Mouse (Mus musculus) large intestine, adult 2 months (tissue): ENCODE measurements around the gene Dctd. TPM values are rescaled to one million over a fixed set of nuclear protein-coding genes. Genes with fewer than 3 reads are reported as not detected.
"Not testable (repeated sequence)": the region's sequence is repeated elsewhere in the genome, so short reads cannot be mapped to it uniquely, and the experiment has no call there.

Experiments used
- DNase-seq: peaks from one replicate; pipeline ENCODE4 v3.0.0-alpha.2; 2012; ENCODE audit warnings: low read depth, low spot score
- WGBS: fragments of 180-500 bp; shearing (Covaris S2); methylation state at CpG from one replicate; pipeline ENCODE4 v1.1.7; 2018; 5-methylcytosine and 5-hydroxymethylcytosine counted together
- polyA plus RNA-seq: library from polyadenylated mRNA; depleted of rRNA; stranded (reverse); fragments of >200 nt; gene quantifications from 2 replicates; pipeline ENCODE4 v1.2.3, GENCODE M21; 2012

The Dctd gene
- polyA plus RNA-seq, 1 experiment: 4.1 TPM

DNA sequence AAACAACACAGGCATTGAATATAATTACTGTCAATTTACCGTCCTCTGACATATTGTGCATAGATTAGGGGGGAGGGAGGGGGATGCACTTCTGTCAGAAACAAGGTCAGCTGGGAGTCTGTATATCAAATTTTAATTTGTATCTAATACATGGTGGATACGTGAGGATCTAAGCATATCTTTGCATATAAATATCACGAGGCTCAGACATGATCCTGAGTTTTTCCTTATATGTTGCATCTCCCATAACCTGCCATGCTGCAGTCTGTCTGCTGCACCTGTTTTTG, 38.7 kb downstream of the Dctd start:
- no peak for DNase-seq
- 90% methylated on average over 3 of the region's 3 CpGs for WGBS

DNA sequence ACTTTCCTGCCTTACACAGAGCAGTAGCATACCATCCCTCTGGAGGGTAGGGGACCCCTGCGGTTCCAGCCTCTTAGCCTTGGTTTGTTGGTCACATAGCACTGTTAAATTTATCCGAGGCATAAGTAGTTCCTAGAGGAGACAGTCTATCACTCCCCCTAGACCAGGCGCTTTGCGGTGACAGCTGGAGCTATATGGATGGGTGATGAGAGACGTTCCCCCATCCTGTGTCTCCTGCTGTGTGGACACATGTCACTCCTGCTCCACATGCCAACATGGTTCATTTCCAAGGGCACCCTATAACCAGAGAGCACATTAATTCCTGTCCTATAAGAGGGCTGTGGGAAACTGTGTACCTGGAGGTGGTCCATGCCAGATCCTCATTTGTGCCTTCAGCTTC, 42.1 kb downstream of the Dctd start:
- DNase-seq: no peak
- 96% methylated on average over 5 of the region's 5 CpGs for WGBS

DNA sequence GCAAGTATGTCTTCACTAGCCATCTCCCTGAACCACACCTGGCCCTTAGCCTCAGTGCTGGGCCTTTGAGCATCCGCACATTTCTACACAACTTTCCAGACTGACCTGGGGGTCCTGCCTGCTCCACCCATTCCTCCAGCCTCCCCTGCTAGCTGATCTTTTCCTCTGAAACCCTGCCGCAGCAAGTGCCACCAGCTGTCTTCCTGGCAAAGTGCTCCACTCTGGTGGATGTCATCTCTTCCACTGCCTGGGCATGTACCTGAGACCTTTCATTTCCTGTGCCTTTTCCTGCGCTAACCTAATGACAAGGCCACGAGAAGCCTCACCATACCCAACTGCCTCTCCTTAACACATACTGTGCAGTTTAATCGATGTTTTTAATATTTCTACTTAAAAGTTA, 46.9 kb downstream of the Dctd start:
- 85% methylated on average over 5 of the region's 5 CpGs for whole genome bisulfite sequencing
- DNase-seq: no peak

DNA sequence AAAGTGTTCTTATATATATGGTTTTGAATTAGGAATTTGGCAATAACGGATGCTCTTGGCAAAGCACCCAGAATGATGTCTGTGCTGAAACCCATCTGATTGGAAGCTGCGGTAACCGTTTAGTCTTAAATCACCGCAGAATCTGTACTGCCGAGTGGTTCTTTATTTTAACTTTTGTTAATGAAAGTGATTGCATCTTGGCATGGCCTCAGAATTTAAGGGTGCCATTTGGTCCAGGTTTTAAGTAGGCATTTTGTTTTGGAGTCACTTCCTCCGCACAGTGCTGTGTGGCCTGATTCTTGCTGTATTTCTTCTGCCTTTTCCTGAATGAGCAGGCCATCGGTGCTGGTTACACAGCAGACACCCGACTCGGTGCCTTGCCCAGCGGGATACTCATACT, 47.6 kb downstream of the Dctd start:
- WGBS: 83% methylated on average over 10 of the region's 10 CpGs
- no peak for DNase-seq

DNA sequence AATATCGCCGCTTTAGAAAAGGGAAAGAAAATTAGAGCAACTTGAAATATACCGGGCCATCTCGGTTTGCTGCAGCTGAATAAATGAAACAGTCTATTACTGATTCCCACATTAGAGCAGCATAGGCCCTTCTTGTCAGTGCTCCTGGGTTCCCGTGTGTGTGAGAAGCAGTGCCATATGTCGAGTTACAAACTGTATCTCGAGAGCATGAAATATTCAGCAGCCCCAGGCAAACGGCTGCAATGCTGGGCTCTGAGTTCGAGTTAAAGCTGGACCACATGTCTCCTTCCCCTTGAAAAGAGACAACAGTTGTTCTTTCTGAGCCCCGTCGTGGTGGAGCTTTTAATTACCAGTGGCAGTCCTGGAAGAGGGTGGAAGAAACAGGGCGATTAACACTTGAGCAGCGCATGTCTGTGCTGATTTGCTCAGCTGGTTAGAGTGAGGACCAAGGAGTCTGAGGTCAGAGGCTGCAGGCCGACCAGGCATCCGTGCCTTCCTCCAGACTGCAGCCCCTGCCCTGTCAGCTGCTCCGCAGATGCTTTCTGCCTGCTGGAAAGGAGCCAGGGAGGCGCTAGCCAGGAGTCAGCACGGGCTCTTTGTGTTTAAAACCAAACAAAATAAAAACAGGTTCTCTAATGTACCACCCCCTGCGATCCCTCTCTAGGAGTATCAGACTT, 53.3 kb downstream of the Dctd start:
- 48% methylated on average over 19 of the region's 19 CpGs for WGBS

DNA sequence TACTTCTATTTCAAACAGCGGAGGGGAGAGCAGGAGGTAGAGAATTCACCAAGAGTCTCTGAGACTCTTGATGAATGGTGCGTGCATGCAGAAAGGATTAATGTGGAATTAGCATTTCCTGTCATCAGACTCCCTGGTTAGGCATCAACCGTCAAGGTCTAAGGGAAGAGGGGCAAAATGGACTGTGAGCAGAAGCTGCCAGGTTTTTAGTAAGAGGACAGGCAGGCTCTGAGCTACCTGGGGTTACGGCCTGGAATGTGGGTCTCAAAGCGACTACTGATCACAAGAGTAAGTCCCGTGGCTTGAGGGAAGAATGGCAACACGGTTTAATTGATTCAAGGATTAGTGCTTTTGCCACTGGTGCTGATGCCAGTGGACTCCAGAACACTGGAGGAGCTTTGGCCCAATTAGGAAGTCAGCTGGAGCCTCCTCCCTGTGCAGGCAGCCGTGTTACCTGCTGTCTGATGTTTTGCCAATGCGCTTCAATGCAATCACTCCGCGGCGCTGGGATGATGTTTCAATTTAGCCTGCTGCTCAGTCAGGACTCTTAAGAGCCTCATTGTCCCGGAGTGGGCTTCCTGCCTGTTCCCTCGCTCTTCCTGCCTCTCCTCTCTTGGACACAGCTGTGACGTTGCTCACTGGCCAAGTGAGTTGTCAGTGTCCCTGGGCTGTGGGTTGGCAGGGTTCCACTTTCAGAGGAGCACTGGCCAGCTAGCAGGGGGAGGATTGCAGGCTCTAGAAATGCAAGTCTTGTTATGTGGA, 54.6 kb downstream of the Dctd start:
- DNase-seq: no peak
- 50% methylated on average over 15 of the region's 15 CpGs for WGBS

More for the DNA sequence above, 53.3 kb downstream of the Dctd start:
- DNase-seq: no peak

DNA sequence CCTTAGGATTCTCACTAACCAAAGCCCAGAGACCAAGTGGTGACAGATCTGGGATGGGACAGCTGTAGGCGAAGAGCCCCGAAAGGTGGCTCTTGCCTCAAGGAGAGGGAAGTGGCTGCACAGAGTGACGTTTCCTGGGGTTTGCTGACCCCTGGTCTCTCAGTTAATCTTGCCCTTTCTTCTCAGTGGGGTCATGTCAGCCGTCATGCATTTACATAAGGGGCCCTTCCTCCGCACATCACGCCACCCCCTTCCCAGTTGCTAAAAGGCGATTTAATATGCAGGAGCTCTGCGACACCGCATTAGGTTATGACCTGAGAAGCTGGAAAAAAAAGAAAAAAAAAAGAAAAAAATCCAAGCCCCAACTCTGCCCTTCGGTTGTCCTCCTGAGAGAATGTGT, 58.8 kb downstream of the Dctd start:
- DNase-seq: no peak
- 71% methylated on average over 10 of the region's 10 CpGs for WGBS

DNA sequence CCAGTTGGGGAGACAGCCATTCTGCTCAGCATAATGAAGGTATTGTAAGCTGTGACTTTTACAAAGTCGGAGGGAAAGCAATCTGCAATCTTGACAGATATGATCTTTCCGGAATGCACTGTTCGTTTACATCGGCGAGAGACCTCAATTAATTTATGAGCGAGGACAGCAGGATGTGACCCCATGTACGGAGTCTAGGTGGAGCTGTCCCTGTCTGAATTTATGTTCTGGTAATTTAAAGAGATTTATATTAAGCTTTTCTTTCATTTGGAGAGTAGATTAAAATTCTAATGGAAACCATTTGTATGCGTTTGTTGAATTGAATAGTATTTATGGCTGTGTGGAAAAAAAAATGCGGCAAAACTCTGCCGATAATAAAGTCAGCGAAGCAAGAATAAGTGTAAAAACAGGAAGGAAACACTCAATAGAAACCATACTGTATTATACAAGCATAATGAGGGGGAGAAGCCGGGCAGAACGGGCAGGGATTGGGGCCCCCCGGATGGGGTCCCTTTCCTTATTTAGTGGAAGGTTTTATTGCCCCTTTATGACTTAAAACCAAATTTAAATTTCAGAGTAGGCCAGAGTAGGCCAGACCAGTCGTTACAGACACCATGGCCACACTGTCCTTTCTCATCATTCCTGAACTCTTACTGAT, 59.8 kb downstream of the Dctd start:
- no peak for DNase-seq
- WGBS: 33% methylated on average over 15 of the region's 15 CpGs

DNA sequence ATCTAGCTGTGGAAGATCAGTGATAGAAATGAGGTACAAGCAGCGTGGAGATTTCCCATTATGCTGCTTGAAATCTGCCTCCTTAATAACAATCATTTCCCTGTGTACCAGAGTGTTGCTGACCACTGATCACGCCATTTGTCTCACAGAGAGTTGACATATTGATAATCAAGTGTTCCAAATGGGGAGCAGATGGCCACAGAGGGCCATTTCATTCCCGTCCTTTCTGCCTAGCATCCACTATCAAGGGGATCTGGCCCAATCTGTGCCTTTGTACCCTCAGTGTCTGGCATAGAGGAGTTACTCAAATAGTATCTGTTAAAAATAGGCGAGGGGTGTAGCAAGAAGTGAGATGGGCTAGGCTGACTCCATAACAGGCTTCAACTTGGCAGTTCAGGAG, 78.5 kb downstream of the Dctd start:
- no peak for DNase-seq
- 87% methylated on average over 4 of the region's 4 CpGs for WGBS

DNA sequence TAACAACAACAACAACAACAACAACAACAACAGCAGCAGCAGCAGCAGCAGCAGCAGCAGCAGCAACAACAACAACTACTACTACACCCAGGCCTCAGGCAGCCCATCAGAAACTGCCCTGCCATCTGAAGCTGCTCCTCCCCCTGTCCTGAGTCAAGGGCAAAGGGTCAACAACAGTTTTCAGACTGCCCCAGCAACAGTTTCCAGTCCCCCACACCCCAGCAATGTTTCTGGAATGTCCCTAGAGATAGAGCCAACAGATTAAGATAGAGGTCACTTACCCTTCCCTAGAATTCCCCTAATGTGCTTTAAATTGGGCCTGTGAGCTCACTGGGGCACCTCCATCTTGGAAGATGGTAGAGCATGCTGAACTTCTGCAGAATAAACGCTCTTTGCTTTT, 79.0 kb downstream of the Dctd start:
- WGBS: 90% methylated on average over 1 of the region's 1 CpGs
- DNase-seq: no peak

DNA sequence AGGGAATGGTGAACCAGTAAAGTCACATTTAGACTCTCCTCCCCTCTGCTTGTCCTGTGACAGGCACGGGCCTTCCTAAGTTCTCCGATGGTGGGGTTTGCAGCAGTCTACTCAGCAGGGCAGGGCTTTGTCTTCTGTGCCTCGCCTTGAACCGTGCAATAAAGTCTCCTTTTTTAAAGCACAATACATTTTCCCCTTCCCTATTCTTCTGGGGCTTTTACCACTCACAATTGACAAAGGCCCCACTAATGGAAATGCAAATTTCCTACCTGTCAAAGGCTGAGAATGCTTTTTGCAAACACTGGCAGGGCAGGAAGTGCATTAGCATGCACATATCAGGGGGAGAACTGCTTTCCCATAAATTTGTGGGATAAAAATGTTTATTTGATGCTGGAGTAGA, 80.1 kb downstream of the Dctd start:
- no peak for DNase-seq
- 49% methylated on average over 4 of the region's 4 CpGs for WGBS

DNA sequence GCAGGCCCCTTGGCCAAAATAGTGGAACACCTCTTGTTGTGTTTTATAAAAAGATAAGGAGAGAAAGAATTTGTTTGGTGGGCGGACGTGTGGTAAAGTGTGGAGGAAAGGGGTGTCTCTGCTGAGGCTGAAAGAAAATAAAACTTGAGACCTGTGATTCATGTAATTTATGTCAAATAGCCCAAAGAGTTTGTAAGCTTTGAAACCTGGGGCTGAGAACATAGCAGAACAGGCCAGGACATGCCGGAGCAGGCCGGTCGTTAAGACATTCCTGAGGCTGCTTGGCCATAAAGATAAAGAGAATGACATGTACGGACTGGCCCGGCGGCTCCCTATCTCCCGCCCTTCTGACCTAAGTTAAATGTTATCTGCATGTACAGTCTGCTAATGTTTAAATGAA, 81.3 kb downstream of the Dctd start:
- WGBS: 85% methylated on average over 9 of the region's 9 CpGs
- DNase-seq: not testable (repeated sequence)

DNA sequence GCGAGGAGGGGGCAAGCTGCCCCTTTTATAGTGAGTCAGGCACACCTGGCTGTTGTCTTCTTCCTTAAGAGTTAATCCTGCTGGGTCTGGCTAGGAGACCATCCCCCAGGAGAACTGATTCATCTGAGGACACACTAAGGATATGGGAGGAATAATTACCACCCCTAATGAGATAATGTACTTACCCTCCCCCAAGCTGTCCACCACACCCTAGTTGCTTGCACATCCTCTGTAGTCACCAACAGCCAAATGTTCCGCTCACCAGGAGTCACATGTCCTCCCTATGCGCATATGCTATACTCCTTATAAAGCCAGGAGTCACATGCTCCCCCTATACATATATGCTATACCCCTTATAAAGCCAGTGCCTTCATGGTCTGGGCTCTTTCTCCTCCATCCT, 82.1 kb downstream of the Dctd start:
- WGBS: 90% methylated on average over 3 of the region's 3 CpGs
- DNase-seq: no peak

DNA sequence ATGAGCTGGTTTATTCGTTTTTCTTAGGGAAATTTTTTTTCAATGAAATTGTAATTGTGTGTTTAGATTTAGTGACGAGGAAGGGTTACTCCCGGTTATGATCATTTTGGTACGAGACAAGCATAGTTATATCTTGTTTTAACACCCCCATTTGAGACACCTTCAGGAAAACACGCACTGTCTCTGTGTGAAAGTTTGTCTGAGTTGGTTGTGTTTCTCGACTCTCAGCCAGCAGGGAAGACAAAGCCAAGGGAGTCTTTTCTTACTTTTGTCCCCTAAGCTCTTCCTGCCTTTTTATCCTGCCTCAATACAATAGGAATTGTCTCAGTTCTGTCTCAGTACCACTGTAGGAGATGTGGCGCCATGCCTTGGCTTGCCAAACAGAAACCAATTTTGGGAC, 84.9 kb downstream of the Dctd start:
- WGBS: 85% methylated on average over 7 of the region's 7 CpGs
- DNase-seq: no peak

DNA sequence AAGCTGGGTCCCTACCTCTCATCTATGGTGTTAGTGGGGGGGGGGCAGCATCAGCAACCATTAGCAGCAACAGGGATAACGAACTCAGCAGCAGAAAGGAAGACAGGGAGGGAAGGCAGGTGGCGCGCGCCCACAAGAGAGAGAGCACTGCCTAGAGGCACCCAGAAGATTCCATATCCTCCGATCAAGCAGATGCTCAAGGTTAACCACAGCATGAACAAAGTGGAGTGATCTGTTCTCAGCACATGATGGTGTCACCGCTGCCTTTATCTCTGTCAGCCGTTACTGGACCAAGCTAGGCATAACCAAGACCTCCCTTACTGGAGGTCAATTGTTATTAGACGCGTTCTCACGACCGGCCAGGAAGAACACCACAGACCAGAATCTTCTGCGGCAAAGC, 89.7 kb downstream of the Dctd start:
- 96% methylated on average over 12 of the region's 12 CpGs for WGBS
- DNase-seq: no peak

DNA sequence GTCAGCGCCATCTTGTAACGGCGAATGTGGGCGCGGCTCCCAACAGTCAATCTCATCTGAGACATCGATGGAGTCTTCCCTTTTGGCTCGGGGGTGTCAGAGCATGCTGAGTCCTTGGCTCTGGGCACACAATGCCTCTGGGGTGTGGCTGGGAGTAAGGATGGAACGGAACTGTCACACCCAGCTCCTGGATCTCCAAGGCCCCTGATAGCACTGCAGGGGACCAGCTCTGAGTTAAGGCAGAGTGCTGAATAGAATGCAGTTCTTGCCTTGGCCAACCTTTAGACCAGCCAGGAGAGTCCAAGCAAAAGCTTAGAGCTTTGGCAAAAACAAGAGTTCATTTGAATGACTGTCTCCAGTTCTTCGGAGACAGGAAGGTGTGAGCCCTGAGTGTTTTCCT, 97.1 kb downstream of the Dctd start:
- 95% methylated on average over 9 of the region's 9 CpGs for WGBS
- DNase-seq: no peak

DNA sequence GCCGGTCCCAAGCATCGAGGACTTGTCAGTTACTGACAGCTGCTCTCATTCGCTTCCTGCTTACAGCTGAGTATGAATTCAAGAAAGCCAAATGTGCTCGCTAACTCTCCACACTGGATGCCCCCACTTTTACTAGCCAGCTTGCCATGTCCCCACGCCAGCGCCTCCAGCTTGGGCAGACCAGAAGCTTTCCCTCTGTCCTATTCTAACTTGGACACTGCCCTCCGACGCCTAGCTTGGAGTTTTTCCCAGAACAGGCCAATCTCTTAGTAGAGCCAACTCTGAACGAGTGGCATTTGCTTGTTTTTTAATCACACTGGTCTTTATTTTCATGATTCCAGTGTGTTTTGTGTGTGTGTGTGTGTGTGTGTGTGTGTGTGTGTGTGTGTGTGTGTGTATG, 100.3 kb downstream of the Dctd start:
- DNase-seq: no peak
- 90% methylated on average over 9 of the region's 9 CpGs for WGBS

DNA sequence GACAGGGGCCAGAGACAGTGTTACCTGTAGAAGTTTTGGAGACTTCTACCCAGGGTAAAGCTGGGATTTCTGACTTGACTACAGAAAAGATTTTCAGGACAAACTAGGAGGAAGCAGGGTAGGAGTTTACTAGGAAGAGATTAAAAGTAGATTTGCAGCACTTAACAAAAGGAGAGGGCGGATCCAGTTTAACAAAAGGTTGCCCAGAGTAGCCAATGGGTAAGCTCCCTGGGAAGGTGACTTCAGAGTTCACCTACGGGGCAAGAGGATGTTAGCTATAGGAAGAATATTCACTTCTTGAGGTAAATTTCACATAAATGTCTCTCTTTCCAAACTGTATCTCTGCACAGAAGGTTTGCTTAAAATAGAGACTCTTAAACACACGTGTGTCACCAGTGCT, 103.7 kb downstream of the Dctd start:
- DNase-seq: no peak
- WGBS: 75% methylated on average over 3 of the region's 3 CpGs
